Mouse (Mus musculus) layer of hippocampus, adult 8-10 months (tissue): ENCODE results near the gene Zfp992. TPM values are rescaled to one million over a fixed set of nuclear protein-coding genes. Genes with fewer than 3 reads are reported as not detected.
"Not testable (repeated sequence)": the region's sequence is repeated elsewhere in the genome, so short reads cannot be mapped to it uniquely, and the experiment has no call there.

ENCODE experiments used
- DNase-seq, 2 experiments: peaks; one replicate each; pipeline ENCODE4 v3.0.0; 2022; ENCODE audit warnings: low spot score in 2 of 2
- total RNA-seq, 4 experiments: library from RNA; stranded (reverse); gene quantifications; 2 replicates each; pipeline ENCODE4 v1.2.4; 2022

Zfp992 gene
- total RNA-seq, 4 experiments from 2014 or later = 1.8 to 3.3 (median 2.5) TPM

- DNase-seq = not testable (repeated sequence)
These were observed 68.3 kb downstream of the Zfp992 start for GRCm38 (mm10) chr4:146517150-146517549.

Other genes starting within 250 kb of the Zfp992 start
- gene Zfp981, start 53.0 kb downstream of the Zfp992 start, total RNA-seq = under 1 TPM in 3 of 4 experiments, not detected in 1; 0.12 to 0.50 (median 0.27) TPM
- gene Zfp993, start 161.9 kb downstream of the Zfp992 start, total RNA-seq = 1 to 10 TPM; 1.4 to 6.5 (median 2.5) TPM